19 mouse cellular contexts compared by ENCODE assay signal in genomic region chr10:67123756-67124155, GRCm38 (mm10). TPM values are rescaled to one million over a fixed set of nuclear protein-coding genes. Genes with fewer than 3 reads are reported as not detected.
DNase-seq lines count a peak whose midpoint lies in the region; TF ChIP-seq lines count a peak whose summit lies in the region.
"Had no signal": no experiment of that assay in that cellular context is flagged by ENCODE, and none has a peak within 500 bp of the region (broad histone marks: within the 10 kb centered on the region; RNA-seq: fewer than 3 reads in every experiment).

No protein-coding gene starts in this region.

- TF ChIP-seq POLR2A in heart, adult 2 months (IDR thresholded peaks at IDR 0.05; ENCODE audit: insufficient read depth, low read depth, low read length): no peak

- 8% methylated on average over 2 of the region's 2 CpGs for WGBS in heart, adult 2 months
- WGBS in macrophage (ENCODE audit: missing documents): 0% methylated on average over 2 of the region's 2 CpGs

- DNase-seq in heart, adult 2 months: no peak
- DNase-seq in heart, adult 18-20 months: no peak
- no peak for DNase-seq in left cerebral cortex, adult 2 months (ENCODE audit: extremely low spot score in 1 of 2, low spot score in 2 of 2)
- DNase-seq in left cerebral cortex, postnatal 36 days (ENCODE audit: low spot score in 2 of 2): no peak
- DNase-seq in A20 (ENCODE audit: low read depth, low spot score): peak; percentile 41
- no peak for DNase-seq in natural killer cell, adult 2 months (ENCODE audit: low spot score in 2 of 2)
- DNase-seq in cerebellum, postnatal 14 days: no peak
- DNase-seq: adrenal gland, postnatal 10 days; B cell, adult 2 months; cerebellum, adult 11-12 months; kidney, adult 8-10 months; kidney, postnatal 25 days; lung, postnatal 14 days; right cerebral cortex, postnatal 4 days had no signal

- TF ChIP-seq EP300 in heart, adult 2 months (IDR thresholded peaks at IDR 0.05; ENCODE audit: insufficient read depth, low read depth, low read length): no peak

- H3K79me2 ChIP-seq in heart, adult 2 months (replicated peaks; ENCODE audit: control insufficient read depth, insufficient read depth, low read length): peaks cover 8% of the 10 kb centered on the region
- H3K79me2 ChIP-seq in macrophage (ENCODE audit: inconsistent target): peaks cover 92% of the 10 kb centered on the region

- peaks cover 21% of the 10 kb centered on the region for H3K4me1 ChIP-seq in heart, adult 2 months (ENCODE audit: control insufficient read depth, insufficient read depth, low read length)

- H3K4me3 ChIP-seq in heart, adult 2 months: no peak overlapping the region
- no peak overlapping the region for H3K4me3 ChIP-seq in left cerebral cortex, adult 2 months
- no peak overlapping the region for H3K4me3 ChIP-seq in macrophage (ENCODE audit: inconsistent target)
- H3K4me3 ChIP-seq: erythroblast, embryonic 14.5 days; forebrain, embryonic 15.5 days; midbrain, embryonic 10.5 days had no signal

- H3K27ac ChIP-seq in heart, adult 2 months: peak overlapping the region; percentile 64
- peak overlapping the region; percentile 72 for H3K27ac ChIP-seq in left cerebral cortex, adult 2 months
- peak overlapping the region; percentile 38 for H3K27ac ChIP-seq in macrophage
- H3K27ac ChIP-seq: forebrain, embryonic 15.5 days; liver, embryonic 14.5 days; midbrain, embryonic 10.5 days had no signal

- intact Hi-C loops in heart, adult 2 months (cut with DNase I): no loop called here
- intact Hi-C loops in left cerebral cortex, adult 2 months (cut with DNase I): no loop called here
- intact Hi-C loops in left cerebral cortex, postnatal 36 days (cut with DNase I): no loop called here

- TF ChIP-seq CTCF in heart, adult 2 months (IDR thresholded peaks at IDR 0.05): no peak
- no peak for TF ChIP-seq CTCF in left cerebral cortex, adult 2 months (IDR thresholded peaks at IDR 0.05)

- H3K9ac ChIP-seq in heart, adult 2 months (ENCODE audit: low read depth, low read length): no peak overlapping the region
- H3K9ac ChIP-seq: forebrain, embryonic 15.5 days; liver, embryonic 14.5 days had no signal

- peaks cover 32% of the 10 kb centered on the region for H3K36me3 ChIP-seq in heart, adult 2 months (ENCODE audit: control insufficient read depth, insufficient read depth, low read length)
- no peaks in the 10 kb centered on the region for H3K36me3 ChIP-seq in macrophage (ENCODE audit: inconsistent target)
- H3K36me3 ChIP-seq: forebrain, embryonic 15.5 days; midbrain, embryonic 10.5 days had no signal

- no peaks in the 10 kb centered on the region for H3K27me3 ChIP-seq in heart, adult 2 months (ENCODE audit: control insufficient read depth, insufficient read depth, low read length)
- H3K27me3 ChIP-seq: forebrain, embryonic 15.5 days had no signal

RNA-seq across cellular contexts. Expression of gene Reep3, which starts 27.0 kb away (rescaled TPM):
- 10 to 100 TPM; 19.7 to 20.2 TPM for total RNA-seq in heart, adult 2 months (2021)
- 14.9 and 27.7 TPM in 2 replicates for polyA plus RNA-seq in heart, adult 2 months (2012; rRNA removed)
- 10 to 100 TPM; 16.0 to 19.6 TPM for total RNA-seq in heart, adult 18-20 months (2021)
- 10 to 100 TPM; 16.6 to 17.8 TPM for total RNA-seq in left cerebral cortex, adult 2 months (2021)
- total RNA-seq in left cerebral cortex, postnatal 36 days (2021): 10 to 100 TPM; 18.4 to 19.7 TPM
- 10 to 100 TPM; 18.1 to 90.3 (median 33.9) TPM for total RNA-seq in macrophage (2018; cell fraction: chromatin; rRNA removed)
- 10 to 100 TPM; 62.9 to 87.4 (median 77.2) TPM for total RNA-seq in macrophage (2018; cell fraction: cytosol; rRNA removed)
- total RNA-seq in macrophage (2018; cell fraction: nucleus; rRNA removed): 100 to 1,000 TPM in 2 of 26 experiments, 10 to 100 TPM in 24; 41.7 to 117 (median 67.9) TPM
- 58.9 to 66.7 TPM (median 60.5 TPM) in 3 replicates for polyA plus RNA-seq in macrophage (2018)

RNA-seq across cellular contexts. Expression of gene Jmjd1c, which starts 27.8 kb away (rescaled TPM):
- total RNA-seq in heart, adult 2 months (2021): 10 to 100 TPM; 34.5 to 36.8 TPM
- 8.5 and 14.7 TPM in 2 replicates for polyA plus RNA-seq in heart, adult 2 months (2012; rRNA removed)
- total RNA-seq in heart, adult 18-20 months (2021): 10 to 100 TPM; 31.5 to 34.6 TPM
- total RNA-seq in left cerebral cortex, adult 2 months (2021): 100 to 1,000 TPM in 1 of 2 experiments, 10 to 100 TPM in 1; 86.3 to 102 TPM
- total RNA-seq in left cerebral cortex, postnatal 36 days (2021): 10 to 100 TPM; 71.2 to 96.3 TPM
- total RNA-seq in macrophage (2018; cell fraction: chromatin; rRNA removed): 1,000 to 10,000 TPM in 2 of 26 experiments, 100 to 1,000 TPM in 24; 381 to 1,338 (median 680) TPM
- 100 to 1,000 TPM in 1 of 26 experiments, 10 to 100 TPM in 25; 43.2 to 105 (median 67.5) TPM for total RNA-seq in macrophage (2018; cell fraction: cytosol; rRNA removed)
- total RNA-seq in macrophage (2018; cell fraction: nucleus; rRNA removed): 100 to 1,000 TPM; 224 to 573 (median 378) TPM
- polyA plus RNA-seq in macrophage (2018): 36.4 to 57.7 TPM (median 50.4 TPM) in 3 replicates
